Mouse (Mus musculus): ENCODE measurements around the gene Cldn24. TPM values are rescaled to one million over a fixed set of nuclear protein-coding genes. Genes with fewer than 3 reads are reported as not detected.

Gene Cldn24
- polyA plus RNA-seq, 1 experiment, result 0.32 TPM

DNA sequence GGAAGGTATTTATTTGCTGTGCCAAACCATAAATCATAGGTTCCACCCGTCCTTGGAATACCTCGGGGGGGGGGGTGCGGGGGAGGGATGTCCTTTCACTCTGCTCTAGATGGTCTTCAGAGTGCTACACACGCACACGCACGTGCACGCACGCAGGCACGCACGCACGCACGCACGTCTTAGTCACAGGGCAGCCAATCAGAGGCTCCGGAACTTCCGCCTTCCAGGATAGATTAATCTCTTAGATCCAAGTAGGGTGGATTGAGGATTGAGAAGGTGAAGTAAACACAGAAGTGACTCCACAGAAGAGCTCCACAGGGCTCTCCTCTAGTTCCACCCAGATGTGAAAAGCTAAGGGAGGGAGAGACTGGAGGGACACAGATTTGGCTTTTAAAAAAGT is 35.6 kb upstream of the Cldn24 start:
- 87% methylated on average over 15 of the region's 15 CpGs for WGBS
- no peaks in the 10 kb centered on the region for H3K27me3 ChIP-seq (ENCODE audit: control insufficient read depth, insufficient read depth, low read length)
- no peaks in the 10 kb centered on the region for H3K36me3 ChIP-seq (ENCODE audit: control insufficient read depth, insufficient read depth, low read length)
- no peak overlapping the region for H3K4me3 ChIP-seq (ENCODE audit: low read depth, low read length)
- H3K4me1 ChIP-seq (ENCODE audit: control insufficient read depth, insufficient read depth, insufficient read length, low read length), result no peaks in the 10 kb centered on the region
- no peak for TF ChIP-seq POLR2A (IDR thresholded peaks at IDR 0.05; ENCODE audit: low read depth, low read length)
- no peak for TF ChIP-seq CTCF (IDR thresholded peaks at IDR 0.05; ENCODE audit: extremely low read depth, insufficient read length, insufficient replicate concordance, low read depth, low read length)
- no peak overlapping the region for H3K27ac ChIP-seq (ENCODE audit: insufficient read depth, low read depth, low read length)

- no peak for TF ChIP-seq POLR2A (IDR thresholded peaks at IDR 0.05; ENCODE audit: low read depth, low read length)
- no peak for TF ChIP-seq CTCF (IDR thresholded peaks at IDR 0.05; ENCODE audit: extremely low read depth, insufficient read length, insufficient replicate concordance, low read depth, low read length)
- Histone ChIP-seq H3K36me3 (ENCODE audit: control insufficient read depth, insufficient read depth, low read length) (no peaks in the 10 kb centered on the region), H3K27ac (ENCODE audit: insufficient read depth, low read depth, low read length) (no peak overlapping the region), H3K27me3 (ENCODE audit: control insufficient read depth, insufficient read depth, low read length) (no peaks in the 10 kb centered on the region), H3K4me3 (ENCODE audit: low read depth, low read length) (no peak overlapping the region), H3K4me1 (ENCODE audit: control insufficient read depth, insufficient read depth, insufficient read length, low read length) (no peaks in the 10 kb centered on the region)
- WGBS, result 24% methylated on average over 10 of the region's 10 CpGs
Observed at GRCm38 (mm10) chr8:47787705-47788104, 34.2 kb upstream of the Cldn24 start.

DNA sequence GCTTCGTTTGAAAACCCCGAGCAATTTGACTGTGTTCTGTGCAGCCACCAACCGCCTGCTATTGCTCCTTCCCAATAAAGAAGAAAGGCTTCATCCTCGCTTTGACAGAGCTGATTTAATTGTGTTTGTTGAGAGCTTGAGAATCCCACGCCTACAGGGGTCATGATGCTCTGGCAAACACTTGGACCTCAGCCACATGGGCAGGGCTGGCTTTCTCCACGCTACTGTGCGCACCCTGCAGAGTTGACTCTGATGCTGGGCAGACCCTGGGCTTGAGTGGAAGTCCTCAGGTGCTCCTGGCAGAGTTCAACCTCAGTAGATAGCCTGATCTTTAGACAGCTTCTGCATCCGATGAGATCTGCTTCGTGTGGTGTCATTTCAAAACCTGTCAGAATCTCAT is 30.0 kb upstream of the Cldn24 start:
- WGBS, result 66% methylated on average over 9 of the region's 9 CpGs
- Histone ChIP-seq H3K4me3 (ENCODE audit: low read depth, low read length) (no peak overlapping the region), H3K27me3 (ENCODE audit: control insufficient read depth, insufficient read depth, low read length) (no peaks in the 10 kb centered on the region), H3K36me3 (ENCODE audit: control insufficient read depth, insufficient read depth, low read length) (no peaks in the 10 kb centered on the region), H3K4me1 (ENCODE audit: control insufficient read depth, insufficient read depth, insufficient read length, low read length) (no peaks in the 10 kb centered on the region), H3K27ac (ENCODE audit: insufficient read depth, low read depth, low read length) (no peak overlapping the region)
- TF ChIP-seq POLR2A (IDR thresholded peaks at IDR 0.05; ENCODE audit: low read depth, low read length) (no peak), CTCF (IDR thresholded peaks at IDR 0.05; ENCODE audit: extremely low read depth, insufficient read length, insufficient replicate concordance, low read depth, low read length) (no peak)

DNA sequence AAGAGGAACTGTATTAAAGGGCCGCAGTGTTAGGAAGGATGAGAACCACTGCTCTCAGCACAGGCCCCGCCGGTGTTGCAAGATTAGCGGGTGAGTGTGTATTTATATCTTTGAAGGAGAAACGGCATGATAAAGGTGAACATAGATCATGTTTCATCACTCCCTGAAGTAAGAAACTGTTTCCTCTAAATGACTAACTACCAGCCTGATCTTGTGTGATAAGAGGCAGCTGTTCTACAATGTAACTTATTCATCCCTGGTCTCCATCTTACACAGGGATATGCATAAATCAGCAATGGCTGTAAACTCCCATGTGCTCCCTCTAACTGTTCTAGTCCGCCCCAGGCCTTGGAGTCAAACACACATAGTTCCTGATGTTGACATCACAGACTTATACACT is 22.5 kb upstream of the Cldn24 start:
- Histone ChIP-seq H3K4me3 (ENCODE audit: low read depth, low read length) (no peak overlapping the region), H3K27ac (ENCODE audit: insufficient read depth, low read depth, low read length) (no peak overlapping the region), H3K27me3 (ENCODE audit: control insufficient read depth, insufficient read depth, low read length) (no peaks in the 10 kb centered on the region), H3K36me3 (ENCODE audit: control insufficient read depth, insufficient read depth, low read length) (no peaks in the 10 kb centered on the region), H3K4me1 (ENCODE audit: control insufficient read depth, insufficient read depth, insufficient read length, low read length) (no peaks in the 10 kb centered on the region)
- 46% methylated on average over 6 of the region's 6 CpGs for WGBS
- TF ChIP-seq POLR2A (IDR thresholded peaks at IDR 0.05; ENCODE audit: low read depth, low read length), result no peak
- no peak for TF ChIP-seq CTCF (IDR thresholded peaks at IDR 0.05; ENCODE audit: extremely low read depth, insufficient read length, insufficient replicate concordance, low read depth, low read length)

DNA sequence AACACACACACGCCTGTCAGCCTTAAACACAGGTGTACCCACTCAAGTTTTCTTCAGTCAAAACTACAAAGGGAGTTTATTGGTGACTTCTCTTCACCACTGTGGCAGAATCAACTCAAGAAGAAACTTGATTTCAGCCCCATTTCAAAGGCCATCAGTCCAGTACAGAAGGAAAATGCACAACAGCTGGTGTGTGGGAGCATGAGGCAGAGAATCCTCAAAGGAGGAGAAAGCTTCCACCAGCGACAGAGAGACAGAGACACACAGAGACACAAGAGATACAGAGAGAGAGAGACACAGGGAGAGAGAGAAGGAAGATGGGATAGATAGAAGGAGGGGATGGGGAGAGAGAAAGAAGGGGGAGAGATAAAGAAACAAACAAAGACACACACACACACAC is 19.6 kb upstream of the Cldn24 start:
- WGBS, result 81% methylated on average over 2 of the region's 2 CpGs
- Histone ChIP-seq H3K4me1 (ENCODE audit: control insufficient read depth, insufficient read depth, insufficient read length, low read length) (no peaks in the 10 kb centered on the region), H3K27ac (ENCODE audit: insufficient read depth, low read depth, low read length) (no peak overlapping the region), H3K4me3 (ENCODE audit: low read depth, low read length) (no peak overlapping the region), H3K27me3 (ENCODE audit: control insufficient read depth, insufficient read depth, low read length) (no peaks in the 10 kb centered on the region), H3K36me3 (ENCODE audit: control insufficient read depth, insufficient read depth, low read length) (no peaks in the 10 kb centered on the region)
- TF ChIP-seq POLR2A (IDR thresholded peaks at IDR 0.05; ENCODE audit: low read depth, low read length) (no peak), CTCF (IDR thresholded peaks at IDR 0.05; ENCODE audit: extremely low read depth, insufficient read length, insufficient replicate concordance, low read depth, low read length) (no peak)

- TF ChIP-seq POLR2A (IDR thresholded peaks at IDR 0.05; ENCODE audit: low read depth, low read length) (no peak), CTCF (IDR thresholded peaks at IDR 0.05; ENCODE audit: extremely low read depth, insufficient read length, insufficient replicate concordance, low read depth, low read length) (no peak)
- no peak overlapping the region for H3K27ac ChIP-seq (ENCODE audit: insufficient read depth, low read depth, low read length)
- H3K36me3 ChIP-seq (ENCODE audit: control insufficient read depth, insufficient read depth, low read length), result no peaks in the 10 kb centered on the region
- no peak overlapping the region for H3K4me3 ChIP-seq (ENCODE audit: low read depth, low read length)
- H3K4me1 ChIP-seq (ENCODE audit: control insufficient read depth, insufficient read depth, insufficient read length, low read length), result no peaks in the 10 kb centered on the region
- 86% methylated on average over 1 of the region's 1 CpGs for WGBS
- H3K27me3 ChIP-seq (ENCODE audit: control insufficient read depth, insufficient read depth, low read length), result no peaks in the 10 kb centered on the region
Observed at GRCm38 (mm10) chr8:47804262-47804661, 17.7 kb upstream of the Cldn24 start.

GRCm38 (mm10) chr8:47809970-47810665 is 11.8 kb upstream of the Cldn24 start:
- H3K36me3 ChIP-seq (ENCODE audit: control insufficient read depth, insufficient read depth, low read length), result no peaks in the 10 kb centered on the region
- no peaks in the 10 kb centered on the region for H3K27me3 ChIP-seq (ENCODE audit: control insufficient read depth, insufficient read depth, low read length)
- TF ChIP-seq POLR2A (IDR thresholded peaks at IDR 0.05; ENCODE audit: low read depth, low read length) (no peak), CTCF (IDR thresholded peaks at IDR 0.05; ENCODE audit: extremely low read depth, insufficient read length, insufficient replicate concordance, low read depth, low read length) (no peak)
- no peak overlapping the region for H3K4me3 ChIP-seq (ENCODE audit: low read depth, low read length)
- WGBS, result 72% methylated on average over 14 of the region's 14 CpGs
- no peaks in the 10 kb centered on the region for H3K4me1 ChIP-seq (ENCODE audit: control insufficient read depth, insufficient read depth, insufficient read length, low read length)
- H3K27ac ChIP-seq (ENCODE audit: insufficient read depth, low read depth, low read length), result no peak overlapping the region

Data from small intestine, adult 2 months (tissue).